Mouse (Mus musculus) adrenal gland, adult 2 months (tissue): ENCODE results near the gene Reln. TPM values are rescaled to one million over a fixed set of nuclear protein-coding genes. Genes with fewer than 3 reads are reported as not detected.

ENCODE experiments used
- DNase-seq: peaks from one replicate; pipeline ENCODE4 v3.0.0; 2021
- polyA plus RNA-seq: library from polyadenylated mRNA; depleted of rRNA; stranded (reverse); fragments of >200 nt; gene quantifications from 2 replicates; pipeline ENCODE4 v1.2.3, GENCODE M21; 2012
- total RNA-seq, 2 experiments: library from RNA; stranded (reverse); gene quantifications; 2 replicates each; pipeline ENCODE4 v1.2.3; 2021

The Reln gene
- total and polyA plus RNA-seq, 3 experiments: 1.5 to 2.3 (median 2.0) TPM

- no peak for DNase-seq
These were observed 410.3 kb downstream of the Reln start for GRCm38 (mm10) chr5:21934173-21934698.

DNA sequence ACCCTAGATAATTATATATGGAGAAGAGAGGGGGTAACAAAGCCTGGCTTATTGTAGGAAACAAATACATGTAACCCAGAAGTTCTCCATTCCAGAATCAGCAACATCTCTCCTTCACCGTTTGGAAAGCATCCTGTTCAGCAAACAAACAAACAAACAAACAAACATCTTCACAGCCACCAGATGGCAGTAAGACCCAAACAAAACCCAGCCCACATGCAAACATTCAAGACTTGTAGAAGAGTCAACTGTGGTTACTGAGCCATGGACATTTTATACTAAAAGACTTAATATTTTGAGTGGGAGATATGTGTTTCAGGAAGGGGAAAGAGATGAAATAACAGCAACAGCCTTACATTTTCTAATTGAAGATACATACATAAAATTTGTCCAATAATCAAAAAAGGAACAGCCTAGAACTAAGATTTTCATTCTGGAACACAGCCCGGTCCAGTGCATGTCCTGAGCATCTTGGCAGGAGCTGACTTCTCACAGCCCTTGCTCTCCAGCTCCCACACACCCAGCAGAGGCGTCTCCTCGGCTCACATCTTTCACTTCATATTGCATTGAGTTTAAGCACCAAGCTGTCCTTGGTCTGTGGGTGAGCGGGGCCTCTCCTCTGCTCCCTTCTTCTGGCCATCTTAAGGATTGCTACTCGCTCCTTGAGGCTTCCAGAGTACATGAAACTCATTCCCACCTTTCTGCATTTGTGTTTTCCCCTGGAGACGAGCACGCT lies 411.0 kb downstream of the Reln start:
- no peak for DNase-seq

DNA sequence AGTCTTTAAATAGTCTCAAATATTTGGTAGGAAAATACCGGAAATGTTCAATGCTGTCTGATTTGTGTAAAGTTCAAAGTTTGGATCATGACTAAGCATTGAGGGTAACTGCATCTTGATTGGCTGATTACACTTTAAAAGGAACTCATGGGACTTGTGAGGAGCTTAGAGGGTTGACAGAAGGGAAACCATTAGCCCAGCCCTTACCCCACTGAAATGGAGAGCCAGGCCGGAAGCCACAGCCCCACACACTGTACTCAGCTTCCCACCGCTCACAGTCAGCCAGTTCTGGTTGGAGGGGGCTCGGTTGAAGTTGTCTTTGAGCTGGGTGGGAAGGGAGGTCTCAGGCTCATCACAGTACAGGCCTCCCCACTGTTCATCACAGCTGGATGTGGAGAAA lies 413.4 kb downstream of the Reln start:
- DNase-seq: no peak

DNA sequence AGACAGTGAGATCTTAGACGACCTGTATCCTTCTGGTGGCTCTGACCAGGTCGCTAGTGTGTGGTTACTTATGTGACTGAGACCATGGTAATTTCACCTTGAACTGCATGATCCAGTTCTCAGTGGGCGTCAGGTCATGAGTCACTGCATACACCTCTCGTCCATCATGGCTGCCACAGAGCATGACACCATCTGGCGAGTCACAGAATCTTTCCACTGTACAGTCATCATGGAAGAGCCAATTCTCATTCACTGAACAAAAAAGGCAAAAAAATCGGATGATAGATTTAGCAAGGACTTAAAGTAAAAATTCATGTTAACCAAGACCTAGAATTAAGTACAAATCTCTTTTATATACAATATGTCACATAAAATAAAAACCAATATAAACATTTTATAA lies 424.2 kb downstream of the Reln start:
- peak; percentile 71 for DNase-seq

DNA sequence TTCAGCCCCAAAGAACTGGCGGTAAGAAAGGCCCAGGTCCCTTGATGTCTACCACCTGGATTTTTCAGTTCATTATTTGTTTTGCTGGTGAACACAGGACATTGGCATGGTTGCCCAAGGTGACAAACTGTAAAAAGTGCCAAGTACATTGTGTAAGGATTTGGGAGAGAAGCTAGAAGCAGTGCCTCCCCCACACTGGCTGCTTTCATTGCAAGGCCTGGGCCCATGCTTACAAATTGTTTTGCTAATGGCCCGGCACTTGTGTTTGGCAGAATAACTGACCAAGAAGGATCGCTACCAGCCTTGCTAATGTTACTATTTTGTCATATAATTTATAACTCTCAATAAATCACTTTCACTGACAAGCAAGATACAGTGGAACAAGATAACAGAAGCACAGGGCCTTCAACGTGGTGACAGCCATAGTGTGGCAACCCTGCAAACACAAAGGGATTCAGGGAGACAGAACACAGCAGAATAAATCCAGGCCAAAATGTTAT lies 425.2 kb downstream of the Reln start:
- DNase-seq: peak; percentile 69

DNA sequence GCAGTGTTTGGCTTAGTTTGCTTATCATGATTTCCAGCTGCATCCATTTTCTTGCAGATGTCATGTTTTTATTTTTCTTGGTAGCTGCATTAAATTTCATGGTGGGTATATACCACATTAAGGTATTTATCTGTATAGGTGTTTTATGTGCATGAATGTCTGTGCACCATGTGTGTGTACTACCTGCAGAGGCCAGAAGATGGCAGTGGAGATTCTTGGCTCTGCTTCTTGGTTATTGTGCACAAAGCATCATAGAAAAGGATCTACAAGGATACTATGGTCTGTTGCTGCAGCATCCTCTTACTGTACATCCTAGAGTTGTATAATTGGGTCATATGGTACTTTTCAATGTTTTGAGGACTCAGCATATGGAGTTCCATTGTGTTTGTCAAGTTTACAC lies 428.5 kb downstream of the Reln start:
- DNase-seq: no peak

DNA sequence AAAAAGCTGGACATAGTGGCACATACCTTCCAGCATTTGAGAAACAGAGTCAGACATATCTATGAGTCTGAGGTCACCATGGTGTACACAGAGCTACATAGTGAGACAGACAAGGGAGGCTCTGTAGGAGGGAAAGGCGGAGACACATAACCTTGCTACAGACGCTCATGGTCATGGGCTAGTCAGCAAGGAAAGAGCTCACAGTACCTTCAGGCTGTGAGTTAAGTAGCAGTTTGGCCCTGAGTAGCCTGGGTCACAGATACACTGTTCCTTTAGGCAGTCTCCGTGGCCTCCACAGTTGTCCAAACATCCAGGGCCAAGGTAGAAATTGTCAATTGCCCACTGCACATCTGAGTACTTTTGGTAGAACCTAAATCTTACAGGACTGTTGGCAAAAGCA lies 429.7 kb downstream of the Reln start:
- peak; percentile 61 for DNase-seq

GRCm38 (mm10) chr5:21912835-21913530 lies 431.5 kb downstream of the Reln start:
- no peak for DNase-seq

DNA sequence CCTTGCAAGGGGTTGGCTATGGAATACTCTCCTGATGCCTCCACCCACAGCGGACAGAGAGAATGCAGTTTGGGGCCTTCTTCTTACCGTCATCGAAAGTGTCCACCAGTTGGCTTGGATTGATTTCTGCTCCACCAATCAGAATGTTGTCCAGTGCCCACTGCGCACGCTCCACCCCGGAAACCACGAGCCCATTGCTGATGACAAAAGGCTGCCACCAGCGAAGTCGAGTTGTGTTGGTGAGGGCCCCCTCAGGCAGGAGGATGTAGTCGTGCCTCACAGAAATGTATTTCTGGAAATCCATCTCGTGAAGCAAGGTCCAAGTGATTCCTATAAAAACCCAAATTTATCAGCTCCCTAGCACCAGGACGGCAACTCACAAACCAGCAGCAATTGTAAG lies 433.8 kb downstream of the Reln start:
- DNase-seq: no peak

GRCm38 (mm10) chr5:21909713-21910112 lies 434.8 kb downstream of the Reln start:
- DNase-seq: no peak

DNA sequence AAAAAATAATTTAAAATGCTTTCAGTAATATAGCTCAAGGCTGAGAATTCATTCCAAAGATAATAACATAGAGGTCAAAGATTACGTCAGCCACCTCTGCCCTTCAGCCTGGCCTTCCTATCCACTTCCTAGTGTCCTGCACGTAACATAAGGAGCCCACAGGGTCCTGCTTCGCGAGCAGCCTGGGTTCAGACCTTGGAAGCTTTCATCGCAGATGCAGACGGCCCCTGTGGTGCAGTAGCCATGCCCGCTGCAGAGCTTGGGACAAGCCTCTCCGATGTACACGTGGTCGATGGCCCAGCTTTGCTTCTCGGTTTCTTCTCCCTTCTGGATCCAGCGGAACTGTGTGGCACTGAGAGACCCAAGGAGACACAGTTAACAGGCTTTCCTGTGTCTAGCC lies 443.1 kb downstream of the Reln start:
- DNase-seq: peak; percentile 80

- DNase-seq: peak; percentile 41
These were observed 443.6 kb downstream of the Reln start for GRCm38 (mm10) chr5:21900891-21901290.

GRCm38 (mm10) chr5:21898875-21899274 lies 445.6 kb downstream of the Reln start:
- no peak for DNase-seq

- DNase-seq: peak; percentile 37
These were observed 447.9 kb downstream of the Reln start for GRCm38 (mm10) chr5:21896586-21896985.

DNA sequence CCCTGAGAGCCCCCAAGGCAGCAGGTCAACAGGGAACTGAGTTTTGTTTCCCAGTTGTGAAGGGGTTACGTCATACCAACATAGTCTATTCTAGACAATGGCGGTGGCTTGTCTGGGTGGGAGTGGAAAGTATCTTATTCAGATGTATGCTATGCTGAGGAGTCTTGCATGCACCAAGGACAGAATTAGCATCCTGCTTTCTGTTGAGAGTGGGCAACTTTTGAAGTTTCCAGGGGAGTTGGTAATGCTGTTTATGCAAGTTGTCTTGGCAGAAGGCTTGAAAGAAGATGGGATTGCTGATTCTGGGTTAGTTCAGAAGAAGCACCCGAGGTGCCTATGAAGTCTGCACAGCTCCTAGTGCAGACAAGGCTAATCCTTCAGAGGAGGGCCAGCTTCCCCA lies 450.3 kb downstream of the Reln start:
- DNase-seq: no peak

DNA sequence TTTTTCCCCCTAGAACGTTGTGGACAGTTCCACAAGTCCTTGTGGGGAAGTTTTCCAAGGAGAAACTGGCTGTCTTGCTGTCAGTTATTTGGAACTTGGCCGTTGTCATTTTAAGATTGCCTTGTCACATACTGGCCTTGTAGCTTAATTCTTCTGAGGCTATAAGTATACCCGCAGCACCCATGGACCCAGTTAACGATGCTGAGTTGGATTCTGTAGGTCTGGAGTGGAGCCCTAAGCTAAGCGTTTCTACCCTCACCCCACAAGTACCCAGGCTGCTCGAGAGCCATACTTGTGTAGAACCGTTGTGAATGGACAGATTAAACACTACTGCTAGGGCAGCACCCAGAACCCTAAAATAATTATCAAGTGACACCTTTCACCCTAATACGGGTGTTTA lies 477.8 kb downstream of the Reln start:
- DNase-seq: no peak

DNA sequence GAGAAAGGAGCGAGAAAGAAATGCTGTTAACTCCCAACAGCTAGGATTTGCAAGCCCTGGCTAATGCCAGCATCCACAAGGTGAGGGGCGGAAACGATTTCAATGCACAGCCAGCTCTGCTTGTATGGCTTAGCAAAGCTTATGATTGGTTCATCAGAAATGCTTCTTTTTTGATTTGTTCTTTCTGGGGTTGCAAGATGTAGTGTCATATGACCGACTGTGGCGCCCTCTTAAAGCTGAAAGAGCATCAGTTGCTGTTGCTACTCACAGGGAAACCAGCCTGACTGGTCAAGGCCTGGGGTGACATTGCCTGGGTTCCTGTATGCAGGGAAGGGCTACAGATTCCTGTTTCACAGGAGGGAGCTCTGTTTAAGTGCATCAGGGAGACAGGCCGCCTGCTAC lies 478.2 kb downstream of the Reln start:
- peak; percentile 10 for DNase-seq

DNA sequence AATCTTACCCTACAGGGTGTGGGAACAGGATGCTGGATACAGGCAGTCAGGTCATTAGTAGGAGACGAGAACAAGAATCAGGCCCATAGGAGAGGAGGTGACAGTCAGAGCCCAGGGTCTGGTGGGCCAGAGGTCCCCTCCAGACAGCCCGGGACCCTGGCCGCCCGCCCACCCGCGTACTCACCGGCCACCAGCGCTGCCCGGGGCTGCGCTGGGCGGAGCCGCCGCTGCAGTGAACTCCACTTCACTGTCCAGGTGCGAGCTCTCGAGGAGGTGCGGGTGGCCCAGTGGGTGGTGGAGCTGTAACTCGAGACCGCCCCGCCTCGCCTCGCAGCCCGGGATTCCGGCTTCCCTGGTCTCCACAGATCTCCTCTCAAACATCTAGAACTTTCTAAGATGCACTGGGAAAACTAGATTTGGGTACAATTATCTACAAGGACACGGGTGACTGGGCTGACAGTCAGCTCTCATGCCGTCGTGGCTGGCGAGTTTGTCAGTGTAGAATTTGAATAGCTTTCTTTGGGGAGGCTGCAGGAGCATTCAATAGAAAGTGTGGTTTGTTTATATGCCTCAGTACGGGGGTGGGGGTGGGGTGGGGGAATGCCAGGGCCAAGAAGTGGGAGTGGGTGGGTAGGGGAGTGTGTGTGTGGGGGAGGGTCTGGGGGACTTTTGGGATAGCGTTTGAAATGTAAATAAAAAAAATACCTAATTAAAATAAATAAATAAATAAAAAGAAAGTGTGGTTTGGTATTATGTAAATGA lies 479.0 kb downstream of the Reln start, which contains the start of gene Slc26a5:
Gene Slc26a5 (minus strand): TSS at position 259 of the 762 bp plus-strand sequence.
- peak; percentile 11 for DNase-seq

- no peak for DNase-seq
These were observed 485.8 kb downstream of the Reln start for GRCm38 (mm10) chr5:21858653-21859052.

DNA sequence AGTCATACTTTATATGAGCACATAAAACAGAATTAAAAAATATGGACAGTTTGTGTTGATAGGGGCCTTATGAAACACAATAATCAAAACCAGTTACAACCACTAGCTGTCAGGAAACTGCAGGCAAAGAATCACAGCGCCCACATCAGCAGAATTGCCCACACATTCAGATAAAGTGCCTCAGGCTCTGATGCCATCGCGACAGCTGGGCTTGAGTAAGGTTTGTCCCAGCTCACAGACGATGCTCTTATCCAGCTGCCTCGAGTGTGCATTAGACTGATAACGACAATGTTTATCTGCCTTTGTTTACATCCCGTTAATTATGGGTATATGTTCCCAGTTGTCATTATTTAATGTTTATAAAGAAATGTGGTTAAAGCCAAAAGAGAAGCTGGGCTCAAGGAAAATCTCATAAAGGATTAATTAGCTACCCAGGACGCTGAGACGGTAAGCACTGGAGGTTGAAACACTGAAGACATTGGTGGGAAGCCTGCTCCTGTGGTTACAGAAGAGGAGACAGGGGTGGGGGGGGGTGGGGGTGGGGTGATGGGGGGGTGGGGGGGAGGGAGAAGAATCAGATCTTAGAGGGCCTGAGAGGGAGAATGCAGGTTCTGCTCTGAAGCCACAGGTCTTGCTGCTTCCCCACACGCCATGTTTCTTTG lies 492.7 kb downstream of the Reln start:
- no peak for DNase-seq

GRCm38 (mm10) chr5:21847438-21847837 lies 497.1 kb downstream of the Reln start:
- no peak for DNase-seq
